Mouse (Mus musculus): Measurements from ENCODE around the gene Fat2. TPM values are rescaled to one million over a fixed set of nuclear protein-coding genes. Genes with fewer than 3 reads are reported as not detected.

Gene Fat2
- total RNA-seq, 1 experiment = 0.71 TPM

GRCm38 (mm10) chr11:55216061-55216460 is 120.3 kb downstream of the Fat2 start:
- no peak for TF ChIP-seq ZNF384 (IDR thresholded peaks at IDR 0.05; ENCODE audit: low read depth, low read length)
- no peak for TF ChIP-seq HCFC1 (IDR thresholded peaks at IDR 0.05; ENCODE audit: borderline replicate concordance, insufficient read depth, low read length)
- H3K9ac ChIP-seq (ENCODE audit: insufficient read depth, low read depth, low read length, poor library complexity, severe bottlenecking) = no peak overlapping the region
- no peak for DNase-seq (ENCODE audit: low read depth, low spot score)
- H3K36me3 ChIP-seq (ENCODE audit: control insufficient read depth, insufficient read depth, low read length, poor library complexity, severe bottlenecking) = no peaks in the 10 kb centered on the region; the same call in 1 of the 2 replicates
- no peaks in the 10 kb centered on the region for H3K9me3 ChIP-seq (ENCODE audit: control insufficient read depth, insufficient read depth, low read depth, low read length)
- H3K4me1 ChIP-seq (ENCODE audit: control insufficient read depth in 2 of 2, insufficient read depth in 2 of 2, low read length in 2 of 2, poor library complexity in 1 of 2) = peaks cover 0 to 3% of the 10 kb centered on the region in 2 experiments; a peak in 1 of 4 replicates
- H3K27ac ChIP-seq (ENCODE audit: insufficient read depth, low read depth, low read length, poor library complexity, severe bottlenecking) = no peak overlapping the region
- in situ Hi-C loops (cut with MboI; ENCODE audit: low sequenced_read_pairs in 2 of 2, unreplicated experiment in 2 of 2) = no loop called here
- no peak overlapping the region for H3K4me3 ChIP-seq (ENCODE audit: insufficient read depth in 1 of 2, low read depth in 1 of 2, low read length in 2 of 2, poor library complexity in 1 of 2, severe bottlenecking in 1 of 2)

- no peaks in the 10 kb centered on the region for H3K9me3 ChIP-seq (ENCODE audit: control insufficient read depth, insufficient read depth, low read depth, low read length)
- DNase-seq (ENCODE audit: low read depth, low spot score) = no peak
- H3K4me3 ChIP-seq (ENCODE audit: insufficient read depth in 1 of 2, low read depth in 1 of 2, low read length in 2 of 2, poor library complexity in 1 of 2, severe bottlenecking in 1 of 2) = no peak overlapping the region
- peaks cover 0 to 7% of the 10 kb centered on the region in 2 experiments; a peak in 2 of 4 replicates for H3K4me1 ChIP-seq (ENCODE audit: control insufficient read depth in 2 of 2, insufficient read depth in 2 of 2, low read length in 2 of 2, poor library complexity in 1 of 2)
- no peak overlapping the region for H3K27ac ChIP-seq (ENCODE audit: insufficient read depth, low read depth, low read length, poor library complexity, severe bottlenecking)
- in situ Hi-C loops (cut with MboI; ENCODE audit: low sequenced_read_pairs in 2 of 2, unreplicated experiment in 2 of 2) = no loop called here
- no peaks in the 10 kb centered on the region; the same call in 1 of the 2 replicates for H3K36me3 ChIP-seq (ENCODE audit: control insufficient read depth, insufficient read depth, low read length, poor library complexity, severe bottlenecking)
- TF ChIP-seq MAFK (IDR thresholded peaks at IDR 0.05; ENCODE audit: insufficient read depth, low read depth, low read length) (no peak), ZC3H11A (IDR thresholded peaks at IDR 0.05; ENCODE audit: borderline replicate concordance, low read depth, low read length) (no peak), ZNF384 (IDR thresholded peaks at IDR 0.05; ENCODE audit: low read depth, low read length) (no peak), CHD2 (IDR thresholded peaks at IDR 0.05; ENCODE audit: low read depth, low read length) (no peak), HCFC1 (IDR thresholded peaks at IDR 0.05; ENCODE audit: borderline replicate concordance, insufficient read depth, low read length) (no peak)
- no peak overlapping the region for H3K9ac ChIP-seq (ENCODE audit: insufficient read depth, low read depth, low read length, poor library complexity, severe bottlenecking)
These were observed 121.4 kb downstream of the Fat2 start for GRCm38 (mm10) chr11:55214978-55215377.

GRCm38 (mm10) chr11:55214161-55214560 is 122.2 kb downstream of the Fat2 start:
- Histone ChIP-seq H3K36me3 (ENCODE audit: control insufficient read depth, insufficient read depth, low read length, poor library complexity, severe bottlenecking) (no peaks in the 10 kb centered on the region; the same call in 1 of the 2 replicates), H3K4me1 (ENCODE audit: control insufficient read depth in 2 of 2, insufficient read depth in 2 of 2, low read length in 2 of 2, poor library complexity in 1 of 2) (peaks cover 0 to 11% of the 10 kb centered on the region in 2 experiments; a peak in 2 of 4 replicates), H3K27ac (ENCODE audit: insufficient read depth, low read depth, low read length, poor library complexity, severe bottlenecking) (no peak overlapping the region), H3K9me3 (ENCODE audit: control insufficient read depth, insufficient read depth, low read depth, low read length) (no peaks in the 10 kb centered on the region), H3K4me3 (ENCODE audit: insufficient read depth in 1 of 2, low read depth in 1 of 2, low read length in 2 of 2, poor library complexity in 1 of 2, severe bottlenecking in 1 of 2) (no peak overlapping the region), H3K9ac (ENCODE audit: insufficient read depth, low read depth, low read length, poor library complexity, severe bottlenecking) (no peak overlapping the region)
- in situ Hi-C loops (cut with MboI; ENCODE audit: low sequenced_read_pairs in 2 of 2, unreplicated experiment in 2 of 2) = no loop called here
- DNase-seq (ENCODE audit: low read depth, low spot score) = no peak
- TF ChIP-seq CHD2 (IDR thresholded peaks at IDR 0.05; ENCODE audit: low read depth, low read length) (no peak), ZC3H11A (IDR thresholded peaks at IDR 0.05; ENCODE audit: borderline replicate concordance, low read depth, low read length) (no peak), HCFC1 (IDR thresholded peaks at IDR 0.05; ENCODE audit: borderline replicate concordance, insufficient read depth, low read length) (no peak), ZNF384 (IDR thresholded peaks at IDR 0.05; ENCODE audit: low read depth, low read length) (no peak), MAFK (IDR thresholded peaks at IDR 0.05; ENCODE audit: insufficient read depth, low read depth, low read length) (no peak)

- no peak overlapping the region for H3K9ac ChIP-seq (ENCODE audit: insufficient read depth, low read depth, low read length, poor library complexity, severe bottlenecking)
- H3K27ac ChIP-seq (ENCODE audit: insufficient read depth, low read depth, low read length, poor library complexity, severe bottlenecking) = no peak overlapping the region
- in situ Hi-C loops (cut with MboI; ENCODE audit: low sequenced_read_pairs in 2 of 2, unreplicated experiment in 2 of 2) = no loop called here
- DNase-seq (ENCODE audit: low read depth, low spot score) = no peak
- H3K4me1 ChIP-seq (ENCODE audit: control insufficient read depth in 2 of 2, insufficient read depth in 2 of 2, low read length in 2 of 2, poor library complexity in 1 of 2) = peaks cover 0 to 11% of the 10 kb centered on the region in 2 experiments; a peak in 2 of 4 replicates
- no peaks in the 10 kb centered on the region for H3K36me3 ChIP-seq (ENCODE audit: control insufficient read depth, insufficient read depth, low read length, poor library complexity, severe bottlenecking)
- H3K4me3 ChIP-seq (ENCODE audit: insufficient read depth in 1 of 2, low read depth in 1 of 2, low read length in 2 of 2, poor library complexity in 1 of 2, severe bottlenecking in 1 of 2) = no peak overlapping the region
- no peaks in the 10 kb centered on the region for H3K9me3 ChIP-seq (ENCODE audit: control insufficient read depth, insufficient read depth, low read depth, low read length)
- no peak for TF ChIP-seq ZNF384 (IDR thresholded peaks at IDR 0.05; ENCODE audit: low read depth, low read length)
- no peak for TF ChIP-seq CHD2 (IDR thresholded peaks at IDR 0.05; ENCODE audit: low read depth, low read length)
- no peak for TF ChIP-seq MAFK (IDR thresholded peaks at IDR 0.05; ENCODE audit: insufficient read depth, low read depth, low read length)
- TF ChIP-seq ZC3H11A (IDR thresholded peaks at IDR 0.05; ENCODE audit: borderline replicate concordance, low read depth, low read length) = no peak
- no peak for TF ChIP-seq HCFC1 (IDR thresholded peaks at IDR 0.05; ENCODE audit: borderline replicate concordance, insufficient read depth, low read length)
These were observed 122.8 kb downstream of the Fat2 start for GRCm38 (mm10) chr11:55213518-55213917.

All from ES-E14 (cell line).